Comparison of ENCODE assay signal across 8 mouse cellular contexts in the genomic region with DNA sequence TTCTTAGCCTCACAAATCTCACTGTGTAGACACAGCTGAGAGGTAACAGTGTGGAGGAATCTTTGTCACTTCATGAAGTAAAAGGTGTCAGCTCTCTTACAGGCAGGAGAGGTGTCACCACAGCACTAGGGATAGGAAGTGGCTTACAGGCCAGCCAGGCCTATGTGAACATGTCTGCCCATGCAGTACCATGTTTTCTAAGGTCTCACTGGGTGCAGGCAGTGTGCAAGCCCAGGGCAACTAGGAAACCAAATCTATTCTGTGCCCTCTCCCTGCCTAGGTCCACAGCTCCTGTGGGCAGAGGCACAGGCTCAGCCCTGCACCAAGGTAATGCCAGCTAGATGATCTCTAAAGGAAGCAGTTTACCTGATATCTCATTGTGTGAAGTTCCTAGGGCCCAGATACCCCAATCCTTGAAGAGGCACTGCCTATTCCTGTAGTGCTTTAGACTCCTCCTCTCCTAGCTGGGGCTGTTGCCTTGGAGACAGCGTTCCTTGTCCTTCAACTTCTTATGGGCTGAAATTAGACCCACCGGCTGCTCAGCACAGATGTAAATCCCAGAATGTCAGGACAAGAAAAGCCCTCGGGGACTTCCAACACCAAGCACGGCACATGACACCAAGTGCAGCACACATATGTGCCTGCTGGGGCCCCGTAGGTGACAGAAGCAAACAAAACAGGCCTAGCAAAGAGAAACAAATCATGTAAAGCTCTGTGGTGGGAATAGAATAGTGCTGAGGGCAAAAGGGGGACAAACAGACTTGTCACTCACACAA. TPM values are rescaled to one million over a fixed set of nuclear protein-coding genes. Genes with fewer than 3 reads are reported as not detected.
A peak's percentile ranks its signal among the peaks of the same experiment; 100 is the strongest.
DNase-seq lines count a peak whose midpoint lies in the region; ATAC-seq lines count a peak whose summit lies in the region.

No protein-coding gene starts in this region.

- H3K9me3 ChIP-seq in heart, embryonic 15.5 days (replicated peaks), result no peaks in the 10 kb centered on the region
- no peaks in the 10 kb centered on the region for H3K9me3 ChIP-seq in forebrain, embryonic 13.5 days (replicated peaks)
- no peaks in the 10 kb centered on the region for H3K9me3 ChIP-seq in neural tube, embryonic 14.5 days (ENCODE audit: control insufficient read depth, low read length)

- no peaks in the 10 kb centered on the region for H3K27me3 ChIP-seq in heart, embryonic 15.5 days
- no peaks in the 10 kb centered on the region for H3K27me3 ChIP-seq in forebrain, embryonic 13.5 days
- H3K27me3 ChIP-seq in neural tube, embryonic 14.5 days (ENCODE audit: control insufficient read depth, insufficient read depth, low read length), result no peaks in the 10 kb centered on the region

- no peaks in the 10 kb centered on the region for H3K36me3 ChIP-seq in heart, embryonic 15.5 days
- H3K36me3 ChIP-seq in forebrain, embryonic 13.5 days (ENCODE audit: poor library complexity, severe bottlenecking), result no peaks in the 10 kb centered on the region
- no peaks in the 10 kb centered on the region for H3K36me3 ChIP-seq in neural tube, embryonic 14.5 days (ENCODE audit: control insufficient read depth, insufficient read depth, low read length)

- no peak overlapping the region for H3K4me2 ChIP-seq in heart, embryonic 15.5 days
- no peak overlapping the region for H3K4me2 ChIP-seq in forebrain, embryonic 13.5 days
- H3K4me2 ChIP-seq in neural tube, embryonic 14.5 days (ENCODE audit: low read depth, low read length), result no peak overlapping the region

- H3K9ac ChIP-seq in heart, embryonic 15.5 days, result no peak overlapping the region
- H3K9ac ChIP-seq in forebrain, embryonic 13.5 days, result peak overlapping the region; percentile 36; the same call in 1 of the 2 replicates
- no peak overlapping the region for H3K9ac ChIP-seq in neural tube, embryonic 14.5 days (replicated peaks; ENCODE audit: low read depth, low read length)

- peak overlapping the region; percentile 15; the same call in 1 of the 2 replicates for H3K27ac ChIP-seq in heart, embryonic 15.5 days
- H3K27ac ChIP-seq in forebrain, embryonic 13.5 days, result peak overlapping the region; percentile 75
- no peak overlapping the region for H3K27ac ChIP-seq in neural tube, embryonic 14.5 days (ENCODE audit: low read depth, low read length)

- DNase-seq in heart, postnatal 25 days (ENCODE audit: low spot score), result no peak
- peak; percentile 25 to 31 for DNase-seq in layer of hippocampus, postnatal 10 days (ENCODE audit: low spot score in 2 of 2)
- no peak for DNase-seq in cerebellum, adult 9-10 months

- H3K4me3 ChIP-seq in heart, embryonic 15.5 days, result no peak overlapping the region
- H3K4me3 ChIP-seq in forebrain, embryonic 13.5 days, result no peak overlapping the region
- no peak overlapping the region for H3K4me3 ChIP-seq in neural tube, embryonic 14.5 days (ENCODE audit: low read depth, low read length)

- intact Hi-C loops in heart, postnatal 25 days (cut with DNase I), result no loop called here

- ATAC-seq in heart, embryonic 15.5 days (replicated peaks; ENCODE audit: insufficient number of reproducible peaks, insufficient read depth, low FRiP score, low read depth), result peak; percentile 53; the same call in 1 of the 2 replicates
- ATAC-seq in forebrain, embryonic 13.5 days, result peak; percentile 86
- peak; percentile 76; the same call in 1 of the 2 replicates for ATAC-seq in neural tube, embryonic 14.5 days (ENCODE audit: low read depth)
- no peak for ATAC-seq in cerebellum, adult (ENCODE audit: insufficient number of reproducible peaks, low FRiP score, low TSS enrichment)
- ATAC-seq in activated CD4-positive, CD25-positive, alpha-beta regulatory T cell, adult 4 months, result no peak

- H3K4me1 ChIP-seq in heart, embryonic 15.5 days (replicated peaks), result peaks cover 16% of the 10 kb centered on the region
- H3K4me1 ChIP-seq in forebrain, embryonic 13.5 days, result peaks cover 23% of the 10 kb centered on the region
- H3K4me1 ChIP-seq in neural tube, embryonic 14.5 days (ENCODE audit: control insufficient read depth, insufficient read depth, low read length), result peaks cover 14% of the 10 kb centered on the region

- 37% methylated on average over 5 of the region's 5 CpGs for WGBS in heart, embryonic 15.5 days
- 10% methylated on average over 5 of the region's 5 CpGs for WGBS in forebrain, embryonic 13.5 days
- 8% methylated on average over 5 of the region's 5 CpGs for WGBS in neural tube, embryonic 14.5 days

RNA-seq across cellular contexts. Expression of gene Chchd6, which starts 10.6 kb away (rescaled TPM):
- polyA plus RNA-seq in heart, embryonic 15.5 days (2015; fragmentation: Nextera tagmentation; extraction: Ambion mirVana), result 43.7 and 50.7 TPM in 2 replicates
- total RNA-seq in heart, postnatal 25 days (2021), result 10 to 100 TPM; 10.1 to 13.5 TPM
- polyA plus RNA-seq in forebrain, embryonic 13.5 days (2015; fragmentation: Nextera tagmentation; extraction: Ambion mirVana), result 108 and 121 TPM in 2 replicates
- total RNA-seq in layer of hippocampus, postnatal 10 days (2021), result 10 to 100 TPM; 73.8 to 89.8 TPM
- 155 and 218 TPM in 2 replicates for polyA plus RNA-seq in neural tube, embryonic 14.5 days (2014; fragmentation: Nextera tagmentation; extraction: Ambion mirVana)
- 1 to 10 TPM; 2.3 to 3.3 TPM for polyA plus RNA-seq in activated CD4-positive, CD25-positive, alpha-beta regulatory T cell, adult 4 months (2017; shearing (Covaris generic))

RNA-seq across cellular contexts. Expression of gene Txnrd3, which starts 59.0 kb away (rescaled TPM):
- polyA plus RNA-seq in heart, embryonic 15.5 days (2015; fragmentation: Nextera tagmentation; extraction: Ambion mirVana), result 12.9 and 14.1 TPM in 2 replicates
- total RNA-seq in heart, postnatal 25 days (2021), result 10 to 100 TPM; 15.0 to 15.8 TPM
- 7.6 and 9.1 TPM in 2 replicates for polyA plus RNA-seq in forebrain, embryonic 13.5 days (2015; fragmentation: Nextera tagmentation; extraction: Ambion mirVana)
- total RNA-seq in layer of hippocampus, postnatal 10 days (2021), result 1 to 10 TPM; 8.0 to 8.9 TPM
- polyA plus RNA-seq in neural tube, embryonic 14.5 days (2014; fragmentation: Nextera tagmentation; extraction: Ambion mirVana), result 12.8 and 13.5 TPM in 2 replicates
- polyA plus RNA-seq in activated CD4-positive, CD25-positive, alpha-beta regulatory T cell, adult 4 months (2017; shearing (Covaris generic)), result under 1 TPM; 0.17 to 0.97 TPM

Comparison
In these comparisons a context has a peak if more than half of its experiments do, and no peak if none do; other contexts are left out.
1. ATAC-seq: peak in heart, embryonic 15.5 days (single experiment), forebrain, embryonic 13.5 days (single experiment) and neural tube, embryonic 14.5 days (single experiment); none in cerebellum, adult (single experiment) and activated CD4-positive, CD25-positive, alpha-beta regulatory T cell, adult 4 months (single experiment).
2. DNase-seq: peak in layer of hippocampus, postnatal 10 days (2 of 2); none in heart, postnatal 25 days (single experiment) and cerebellum, adult 9-10 months (single experiment).
3. RNA of gene Chchd6, which starts 10.6 kb away (polyA plus RNA-seq): 155 to 218 TPM in neural tube, embryonic 14.5 days, 108 to 121 TPM in forebrain, embryonic 13.5 days and 43.7 to 50.7 TPM in heart, embryonic 15.5 days; 2.3 to 3.3 TPM in activated CD4-positive, CD25-positive, alpha-beta regulatory T cell, adult 4 months; every median in the first group is over 10 times any median in the second.